Mouse (Mus musculus) MEL (cell line): ENCODE data around the gene Vstm2l.

ENCODE experiments used
- BHLHE40 ChIP-seq: IDR thresholded peaks from 2 replicates; pipeline ENCODE4 v1.6.1; 2012; ENCODE audit warnings: low read depth, mild to moderate bottlenecking, inconsistent platforms, low read length, improper control_type of control experiment, borderline replicate concordance
- E2F4 ChIP-seq: IDR thresholded peaks from 2 replicates; pipeline ENCODE4 v1.6.1; 2011; ENCODE audit warnings: low read depth, low read length, improper control_type of control experiment, borderline replicate concordance
- NELFE ChIP-seq: IDR thresholded peaks from 2 replicates; pipeline ENCODE4 v1.6.1; 2011; ENCODE audit warnings: low read depth, low read length, improper control_type of control experiment
- POLR2A ChIP-seq, 2 experiments: IDR thresholded peaks; 2 replicates each; pipeline ENCODE4 v1.6.1; 2011 to 2012; ENCODE audit warnings: low read length in 2 of 2, mild to moderate bottlenecking in 2 of 2, control low read depth in 1 of 2, improper control_type of control experiment in 1 of 2, low read depth in 1 of 2, moderate library complexity in 1 of 2; ENCODE audit not compliant: control insufficient read depth in 1 of 2, insufficient read depth in 1 of 2, poor library complexity in 1 of 2
- ZNF384 ChIP-seq: IDR thresholded peaks from 2 replicates; pipeline ENCODE4 v1.6.1; 2012; ENCODE audit warnings: low read depth, mild to moderate bottlenecking, inconsistent platforms, low read length, improper control_type of control experiment

DNA sequence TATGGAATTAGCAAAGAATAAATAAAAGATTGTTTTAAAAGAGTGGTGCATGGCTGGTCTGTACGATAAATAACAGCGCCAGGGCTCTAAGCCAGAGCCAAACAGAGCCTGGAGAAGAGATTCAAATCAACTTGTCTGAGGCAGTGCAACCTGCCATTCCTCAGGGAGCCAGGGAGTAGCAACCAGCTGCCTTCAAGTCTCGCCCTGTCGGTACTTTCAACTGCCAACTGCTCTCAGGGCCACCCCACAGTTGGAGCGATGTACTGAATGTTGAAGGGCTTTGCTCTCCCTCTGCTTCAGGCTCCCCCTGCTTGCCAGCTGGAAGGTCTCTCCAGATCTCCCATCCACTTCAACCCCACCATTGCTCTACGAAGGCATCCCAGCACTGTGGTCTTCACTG is 55.7 kb downstream of the Vstm2l start:
- TF ChIP-seq POLR2A (IDR thresholded peaks at IDR 0.05; ENCODE audit: control insufficient read depth in 1 of 2, insufficient read depth in 1 of 2, low read depth in 1 of 2, low read length in 2 of 2, poor library complexity in 1 of 2): no peak
- TF ChIP-seq NELFE: no peak
- TF ChIP-seq E2F4: no peak
- TF ChIP-seq ZNF384: no peak
- TF ChIP-seq BHLHE40: no peak
